Mouse (Mus musculus): ENCODE data around the gene Faim2.

The Faim2 gene

GRCm38 (mm10) chr15:99457606-99458401, 70.2 kb downstream of the Faim2 start, which contains the start of gene Nckap5l:
Gene Nckap5l, minus strand, starts transcription at chr15:99457748.
- DNase-seq, result peak; percentile 89 to 91

GRCm38 (mm10) chr15:99456963-99457605, 70.9 kb downstream of the Faim2 start:
- peak; percentile 56 to 59 for DNase-seq

- no peak for DNase-seq
These were observed 71.5 kb downstream of the Faim2 start for GRCm38 (mm10) chr15:99456338-99456962.

- DNase-seq, result no peak
These were observed 72.5 kb downstream of the Faim2 start for GRCm38 (mm10) chr15:99455415-99455814.

GRCm38 (mm10) chr15:99454585-99455279, 73.2 kb downstream of the Faim2 start:
- DNase-seq, result no peak

- no peak for DNase-seq
These were observed 74.6 kb downstream of the Faim2 start for GRCm38 (mm10) chr15:99453153-99453900.

GRCm38 (mm10) chr15:99449751-99450280, 78.1 kb downstream of the Faim2 start:
- DNase-seq, result no peak

GRCm38 (mm10) chr15:99449131-99449750, 78.7 kb downstream of the Faim2 start:
- no peak for DNase-seq

All from thymus, adult 18-20 months (tissue).